Mouse (Mus musculus): ENCODE results near the gene Zfp622.

GRCm38 (mm10) chr15:25960231-25960630 is 23.9 kb upstream of the Zfp622 start:
- TF ChIP-seq CTCF (IDR thresholded peaks at IDR 0.05; ENCODE audit: low read depth, low read length) (no peak), POLR2A (IDR thresholded peaks at IDR 0.05; ENCODE audit: borderline replicate concordance, low read depth, low read length) (no peak)
